Mouse (Mus musculus) heart, embryonic 13.5 days (tissue): ENCODE data around the gene Tefm. TPM values are rescaled to one million over a fixed set of nuclear protein-coding genes. Genes with fewer than 3 reads are reported as not detected.

Source experiments
- ATAC-seq: fragments of 200-750 bp; cut with Nextera tagmentation; 2 replicates; pipeline ENCODE4 v1.8.0; 2017; ENCODE audit warnings: moderate TSS enrichment; ENCODE audit not compliant: insufficient number of reproducible peaks, low FRiP score, low TSS enrichment; ENCODE audit errors: extremely low read depth
- H3K27ac ChIP-seq: fragments of 300-500 bp; sonication (generic); replicated peaks from 2 replicates; pipeline ENCODE4 v1.5.1; 2015; ENCODE audit warnings: moderate library complexity, mild to moderate bottlenecking, inconsistent platforms
- H3K27me3 ChIP-seq: fragments of 300-500 bp; sonication (generic); replicated peaks from 2 replicates; pipeline ENCODE4 v1.6.1; 2015; ENCODE audit warnings: mild to moderate bottlenecking, inconsistent platforms
- H3K36me3 ChIP-seq: fragments of 300-500 bp; sonication (generic); 2 replicates; pipeline ENCODE4 v1.6.1; 2015; ENCODE audit warnings: mild to moderate bottlenecking, inconsistent platforms
- H3K4me1 ChIP-seq: fragments of 300-500 bp; sonication (generic); 2 replicates; pipeline ENCODE4 v1.6.1; 2015; ENCODE audit warnings: inconsistent platforms
- H3K4me2 ChIP-seq: fragments of 300-500 bp; sonication (generic); 2 replicates; pipeline ENCODE4 v1.6.1; 2015; ENCODE audit warnings: inconsistent platforms, mild to moderate bottlenecking, moderate library complexity
- H3K4me3 ChIP-seq: fragments of 300-500 bp; sonication (generic); 2 replicates; pipeline ENCODE4 v1.5.1; 2015; ENCODE audit warnings: moderate library complexity, mild to moderate bottlenecking, inconsistent platforms
- H3K9ac ChIP-seq: fragments of 300-500 bp; sonication (generic); 2 replicates; pipeline ENCODE4 v1.6.1; 2015; ENCODE audit warnings: inconsistent platforms, mild to moderate bottlenecking, moderate library complexity
- H3K9me3 ChIP-seq: fragments of 300-500 bp; sonication (generic); 2 replicates; pipeline ENCODE4 v1.6.1; 2016; ENCODE audit warnings: inconsistent platforms
- WGBS: fragments of 180-500 bp; shearing (Covaris S2); methylation state at CpG from one replicate; pipeline ENCODE4 v1.1.7; 2015; ENCODE audit warnings: mixed read lengths; 5-methylcytosine and 5-hydroxymethylcytosine counted together
- polyA plus RNA-seq: library from polyadenylated mRNA; unstranded; fragments of >200 nt; fragmentation: Nextera tagmentation; extraction: Ambion mirVana; gene quantifications from 2 replicates; pipeline ENCODE4 v1.2.1, GENCODE M21; 2015

The Tefm gene
- polyA plus RNA-seq, 1 experiment from 2014 or later = 27.2 TPM

GRCm38 (mm10) chr11:80090555-80091164 lies 51.3 kb downstream of the Tefm start:
- H3K4me2 ChIP-seq = peak overlapping the region; percentile 92
- 58% methylated on average over 3 of the region's 3 CpGs for WGBS
- H3K27me3 ChIP-seq = no peaks in the 10 kb centered on the region
- H3K4me1 ChIP-seq = peaks cover 20% of the 10 kb centered on the region
- H3K36me3 ChIP-seq = peaks cover 13% of the 10 kb centered on the region
- peak overlapping the region; percentile 97 for H3K9ac ChIP-seq
- H3K9me3 ChIP-seq = no peaks in the 10 kb centered on the region
- ATAC-seq = no peak
- no peak overlapping the region for H3K27ac ChIP-seq
- peak overlapping the region; percentile 91 for H3K4me3 ChIP-seq

GRCm38 (mm10) chr11:80089817-80090214 lies 52.2 kb downstream of the Tefm start:
- Histone ChIP-seq H3K27me3 (no peaks in the 10 kb centered on the region), H3K9me3 (no peaks in the 10 kb centered on the region), H3K4me1 (peaks cover 25% of the 10 kb centered on the region), H3K9ac (peak overlapping the region; percentile 97), H3K4me2 (peak overlapping the region; percentile 92), H3K36me3 (peaks cover 5% of the 10 kb centered on the region; the same call in 1 of the 2 replicates), H3K27ac (peak overlapping the region; percentile 69), H3K4me3 (peak overlapping the region; percentile 91)
- ATAC-seq = no peak
- WGBS = under 1% methylated on average over 14 of the region's 14 CpGs

DNA sequence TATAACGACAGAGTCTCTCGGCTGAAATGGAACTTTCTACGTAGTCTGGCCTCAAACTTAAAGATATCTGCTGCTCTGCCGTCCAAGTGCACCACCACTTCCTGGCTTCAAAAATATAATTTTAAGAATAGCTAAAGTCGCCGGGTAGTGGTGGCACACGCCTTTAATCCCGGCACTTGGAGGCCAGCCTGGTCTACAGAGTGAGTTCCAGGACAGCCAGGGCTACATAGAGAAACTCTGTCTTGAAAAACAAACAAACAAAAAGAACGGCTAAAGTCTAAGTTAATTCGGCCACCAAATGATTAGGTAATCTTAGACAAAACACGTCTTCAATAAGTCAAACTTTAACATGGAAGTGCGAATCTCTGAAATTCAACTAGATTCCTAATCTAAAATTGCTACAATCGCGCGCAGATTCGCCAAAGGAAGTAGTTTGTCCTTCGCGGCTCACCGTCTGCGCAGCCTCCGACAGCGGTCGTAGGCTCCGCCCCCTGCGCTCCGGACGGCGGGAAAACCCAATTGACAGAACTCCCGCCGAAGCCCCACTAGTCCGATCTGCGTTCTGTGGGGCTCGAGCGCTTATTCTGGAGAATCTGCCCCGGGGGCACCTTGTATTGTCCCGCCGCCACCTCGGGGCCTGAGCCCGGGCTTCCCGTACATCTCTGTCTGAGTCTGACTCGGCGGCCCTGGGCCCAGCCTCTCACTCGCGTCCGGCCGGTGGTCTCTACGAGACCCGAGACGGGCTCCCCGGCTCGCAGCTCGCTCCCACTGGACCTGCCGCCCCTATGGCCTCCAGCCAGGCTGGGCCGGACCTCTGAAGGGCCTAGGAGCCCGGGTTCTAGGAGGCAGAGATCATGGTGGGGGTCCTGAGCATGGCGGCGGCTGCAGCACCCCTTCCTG lies 52.8 kb downstream of the Tefm start, which contains the start of gene Atad5:
Atad5 (plus strand) TSS at position 484 of the 900 bp plus-strand sequence.
- Histone ChIP-seq H3K36me3 (no peaks in the 10 kb centered on the region), H3K4me2 (peak within 1 kb of the TSS; percentile 92), H3K27ac (peak within 1 kb of the TSS; percentile 69), H3K9ac (peak within 1 kb of the TSS; percentile 97), H3K4me3 (peak within 1 kb of the TSS; percentile 91), H3K9me3 (no peaks in the 10 kb centered on the region), H3K27me3 (no peaks in the 10 kb centered on the region), H3K4me1 (peaks cover 25% of the 10 kb centered on the region)
- 3% methylated on average over 57 of the region's 57 CpGs for WGBS
- peak; percentile 71; the same call in 1 of the 2 replicates for ATAC-seq

GRCm38 (mm10) chr11:80086844-80087243 lies 55.1 kb downstream of the Tefm start:
- WGBS = 14% methylated on average over 5 of the region's 5 CpGs
- Histone ChIP-seq H3K9me3 (no peaks in the 10 kb centered on the region), H3K4me1 (peaks cover 23% of the 10 kb centered on the region), H3K27me3 (no peaks in the 10 kb centered on the region), H3K27ac (no peak overlapping the region), H3K9ac (no peak overlapping the region), H3K36me3 (no peaks in the 10 kb centered on the region), H3K4me3 (no peak overlapping the region), H3K4me2 (no peak overlapping the region)
- no peak for ATAC-seq

Other genes starting within 250 kb of the Tefm start
- gene Utp6, start 179.8 kb downstream of the Tefm start, polyA plus RNA-seq = 28.3 and 31.1 TPM in 2 replicates
- 13.4 and 13.6 TPM in 2 replicates for gene Suz12, start 149.1 kb downstream of the Tefm start, polyA plus RNA-seq
- 30.2 and 35.1 TPM in 2 replicates for gene Crlf3, start 61.2 kb downstream of the Tefm start, polyA plus RNA-seq
- 5.5 and 5.7 TPM in 2 replicates for gene Atad5, start 52.8 kb downstream of the Tefm start, polyA plus RNA-seq
- 1.2 TPM in 2 replicates for gene Adap2, start 11.9 kb upstream of the Tefm start, polyA plus RNA-seq
- gene Rnf135, start 41.7 kb upstream of the Tefm start, polyA plus RNA-seq = 10.6 and 11.7 TPM in 2 replicates
- 52.5 and 56.4 TPM in 2 replicates for gene Rhot1, start 66.8 kb upstream of the Tefm start, polyA plus RNA-seq
- 0.71 and 0.79 TPM in 2 replicates for gene Rhbdl3, start 158.7 kb upstream of the Tefm start, polyA plus RNA-seq
- gene 5730455P16Rik, start 235.9 kb upstream of the Tefm start, polyA plus RNA-seq = 15.1 and 16.6 TPM in 2 replicates
- gene Zfp207, start 241.1 kb upstream of the Tefm start, polyA plus RNA-seq = 135 and 144 TPM in 2 replicates